Mouse (Mus musculus) lung, embryonic 14.5 days (tissue): ENCODE measurements around the gene Guca1b. TPM values are rescaled to one million over a fixed set of nuclear protein-coding genes. Genes with fewer than 3 reads are reported as not detected.

ENCODE experiments used
- ATAC-seq: fragments of 200-750 bp; cut with Nextera tagmentation; 2 replicates; pipeline ENCODE4 v1.8.0; 2017; ENCODE audit warnings: mild to moderate bottlenecking, moderate TSS enrichment, moderate library complexity; ENCODE audit not compliant: insufficient read depth
- DNase-seq: peaks from one replicate; pipeline ENCODE4 v3.0.0-alpha.2; 2015
- H3K27ac ChIP-seq: fragments of 300-500 bp; sonication (generic); 2 replicates; pipeline ENCODE4 v1.5.1; 2014; ENCODE audit warnings: low read depth, mild to moderate bottlenecking, moderate library complexity
- H3K27me3 ChIP-seq: fragments of 300-500 bp; sonication (generic); 2 replicates; pipeline ENCODE4 v1.6.1; 2014; ENCODE audit warnings: low read length, control low read depth; ENCODE audit not compliant: insufficient read depth
- H3K36me3 ChIP-seq: fragments of 300-500 bp; sonication (generic); 2 replicates; pipeline ENCODE4 v1.6.1; 2014; ENCODE audit warnings: control low read depth; ENCODE audit not compliant: insufficient read depth
- H3K4me1 ChIP-seq: fragments of 300-500 bp; sonication (generic); 2 replicates; pipeline ENCODE4 v1.6.1; 2014; ENCODE audit warnings: antibody characterized with exemption, control low read depth; ENCODE audit not compliant: insufficient read depth
- H3K4me2 ChIP-seq: fragments of 300-500 bp; sonication (generic); 2 replicates; pipeline ENCODE4 v1.6.1; 2014; ENCODE audit warnings: mild to moderate bottlenecking
- H3K4me3 ChIP-seq: fragments of 300-500 bp; sonication (generic); 2 replicates; pipeline ENCODE4 v1.5.1; 2014; ENCODE audit warnings: low read depth, low read length
- H3K9ac ChIP-seq: fragments of 300-500 bp; sonication (generic); 2 replicates; pipeline ENCODE4 v1.6.1; 2014
- H3K9me3 ChIP-seq: fragments of 300-500 bp; sonication (generic); 2 replicates; pipeline ENCODE4 v1.6.1; 2016; ENCODE audit warnings: low read depth, low read length, control low read depth
- CTCF ChIP-seq: IDR thresholded peaks from 2 replicates; pipeline ENCODE4 v1.5.1; 2016; ENCODE audit warnings: antibody characterized with exemption, low read depth
- WGBS: fragments of 180-500 bp; shearing (Covaris S2); extraction: QIAGEN DNeasy Blood & Tissue Kit; methylation state at CpG from one replicate; pipeline ENCODE4 v1.1.7; 2014; 5-methylcytosine and 5-hydroxymethylcytosine counted together
- polyA plus RNA-seq: library from polyadenylated mRNA; unstranded; fragments of >200 nt; fragmentation: Nextera tagmentation; extraction: Ambion mirVana; gene quantifications from 2 replicates; pipeline ENCODE4 v1.2.1, GENCODE M21; 2014

Gene Guca1b
- polyA plus RNA-seq, 1 experiment from 2014 or later = 0.41 TPM

DNA sequence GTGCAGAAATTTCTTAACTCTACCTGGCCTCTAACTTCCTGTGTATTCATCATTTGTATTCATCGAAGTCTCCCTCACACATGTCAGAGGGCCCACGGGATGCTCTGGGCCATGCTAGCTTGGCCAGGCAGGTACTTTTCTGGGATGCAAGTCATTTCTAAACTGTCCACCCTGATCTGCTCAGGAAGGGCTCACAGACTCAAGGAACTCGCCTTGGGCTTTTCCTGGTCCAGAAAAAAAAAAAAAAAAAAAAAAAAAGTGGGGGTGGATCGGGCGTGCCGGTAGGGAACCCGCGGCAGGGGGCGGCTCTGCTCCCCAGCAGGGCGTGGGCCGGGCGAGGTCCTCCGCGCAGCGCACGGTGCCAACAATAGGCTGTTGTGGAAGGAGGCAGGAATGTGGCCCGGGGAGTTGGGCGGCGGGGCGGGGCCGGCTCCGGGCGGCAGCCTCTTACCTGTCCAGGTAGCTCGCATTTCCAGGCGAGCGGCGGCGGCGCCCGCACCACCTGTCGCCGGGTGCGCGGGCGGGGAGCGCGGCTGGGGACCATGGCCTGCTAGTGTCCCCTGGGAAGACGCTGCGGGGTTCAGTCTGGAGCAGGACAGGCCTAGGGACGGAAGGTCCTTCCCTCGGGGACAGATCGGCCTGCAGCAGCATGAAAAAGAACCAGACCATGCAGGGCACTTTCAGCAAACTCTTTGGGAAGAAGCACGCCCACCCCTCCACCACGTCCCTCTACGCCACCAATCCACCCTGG is 51.1 kb downstream of the Guca1b start, which contains the start of gene AI661453:
TSS of gene AI661453 (plus strand) at position 460 of the 751 bp plus-strand sequence.
- Histone ChIP-seq H3K27ac (peak within 1 kb of the TSS; percentile 73), H3K4me2 (peak within 1 kb of the TSS; percentile 70), H3K4me3 (peak within 1 kb of the TSS; percentile 46), H3K4me1 (0 out of 2 replicates have a peak, but pooled peaks cover 8% of the 10 kb centered on the region), H3K9me3 (no peaks in the 10 kb centered on the region), H3K36me3 (no peaks in the 10 kb centered on the region), H3K27me3 (peaks cover 26% of the 10 kb centered on the region), H3K9ac (peak within 1 kb of the TSS; percentile 55)
- TF ChIP-seq CTCF = 0 out of 2 replicates have a peak, but pooled peaks have one; percentile 4
- WGBS = under 1% methylated on average over 45 of the region's 45 CpGs
- ATAC-seq (peak; percentile 85), DNase-seq (peak; percentile 77)

DNA sequence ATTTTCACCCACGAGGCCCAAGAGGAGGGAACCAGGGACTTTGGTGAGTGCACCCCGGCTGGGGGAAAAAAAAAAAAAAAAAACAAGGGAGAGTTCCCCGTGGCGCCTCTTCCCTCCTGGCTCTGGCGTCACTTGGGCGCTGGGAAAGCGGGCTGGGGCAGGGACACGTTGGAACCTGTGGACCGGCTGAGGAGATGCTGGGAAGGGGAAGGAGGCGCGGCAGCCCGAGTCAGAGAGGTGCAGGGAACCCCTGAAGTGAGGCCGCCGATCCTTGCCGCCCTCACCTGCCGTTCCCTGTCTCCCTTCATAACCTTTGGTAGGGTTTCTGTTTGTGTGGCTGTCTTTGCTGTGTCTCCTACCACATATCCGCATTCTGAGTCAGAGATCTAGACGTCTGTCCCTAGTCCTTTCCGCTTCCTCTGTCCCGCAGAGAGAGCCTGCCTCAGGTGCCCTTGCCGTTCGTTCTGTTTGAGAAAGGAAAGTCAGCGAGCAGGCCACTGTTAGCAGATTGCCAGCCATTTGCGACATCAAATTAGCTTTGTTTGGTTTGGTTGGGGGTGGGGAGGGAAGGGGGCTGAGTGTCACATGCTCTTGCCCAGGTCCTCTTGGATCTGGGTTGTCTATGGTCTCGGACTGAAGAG is 51.8 kb downstream of the Guca1b start, which contains the start of gene 1700001C19Rik:
TSS of gene 1700001C19Rik (minus strand) at position 470 of the 641 bp plus-strand sequence.
- H3K9ac ChIP-seq = peak within 1 kb of the TSS; percentile 55
- no peak for TF ChIP-seq CTCF
- no peaks in the 10 kb centered on the region for H3K9me3 ChIP-seq
- H3K27me3 ChIP-seq = peaks cover 26% of the 10 kb centered on the region
- no peaks in the 10 kb centered on the region for H3K36me3 ChIP-seq
- DNase-seq (no peak), ATAC-seq (no peak)
- peak within 1 kb of the TSS; percentile 70 for H3K4me2 ChIP-seq
- H3K27ac ChIP-seq = peak within 1 kb of the TSS; percentile 73
- WGBS = 2% methylated on average over 25 of the region's 25 CpGs
- H3K4me1 ChIP-seq = 0 out of 2 replicates have a peak, but pooled peaks cover 8% of the 10 kb centered on the region
- peak within 1 kb of the TSS; percentile 46 for H3K4me3 ChIP-seq

DNA sequence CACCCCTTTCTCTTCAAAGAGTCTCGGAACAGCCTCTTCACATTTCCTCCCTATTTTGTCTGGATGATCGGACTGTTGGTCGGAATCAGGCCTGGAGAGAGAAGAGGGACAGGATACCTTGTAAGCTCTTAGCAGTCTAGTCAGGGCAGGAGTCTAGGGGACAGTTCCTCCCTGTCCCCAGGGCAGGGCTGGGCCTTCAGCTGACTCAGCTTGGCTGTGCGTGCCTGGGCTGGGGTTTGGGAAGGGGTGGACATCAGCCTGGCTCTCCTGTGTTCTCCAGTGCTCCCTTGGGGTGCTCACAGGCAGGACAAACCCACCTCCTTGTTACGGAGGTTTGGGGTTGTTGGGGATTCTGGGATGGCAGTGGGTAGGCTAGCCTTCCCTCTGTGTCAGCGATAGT is 53.4 kb downstream of the Guca1b start:
- Histone ChIP-seq H3K9me3 (no peaks in the 10 kb centered on the region), H3K4me3 (peak overlapping the region; percentile 46), H3K4me1 (0 out of 2 replicates have a peak, but pooled peaks cover 8% of the 10 kb centered on the region), H3K36me3 (no peaks in the 10 kb centered on the region), H3K27ac (no peak overlapping the region), H3K9ac (no peak overlapping the region), H3K27me3 (peaks cover 26% of the 10 kb centered on the region), H3K4me2 (peak overlapping the region; percentile 70)
- WGBS = 54% methylated on average over 6 of the region's 6 CpGs
- no peak for TF ChIP-seq CTCF
- DNase-seq = no peak
- no peak for ATAC-seq

DNA sequence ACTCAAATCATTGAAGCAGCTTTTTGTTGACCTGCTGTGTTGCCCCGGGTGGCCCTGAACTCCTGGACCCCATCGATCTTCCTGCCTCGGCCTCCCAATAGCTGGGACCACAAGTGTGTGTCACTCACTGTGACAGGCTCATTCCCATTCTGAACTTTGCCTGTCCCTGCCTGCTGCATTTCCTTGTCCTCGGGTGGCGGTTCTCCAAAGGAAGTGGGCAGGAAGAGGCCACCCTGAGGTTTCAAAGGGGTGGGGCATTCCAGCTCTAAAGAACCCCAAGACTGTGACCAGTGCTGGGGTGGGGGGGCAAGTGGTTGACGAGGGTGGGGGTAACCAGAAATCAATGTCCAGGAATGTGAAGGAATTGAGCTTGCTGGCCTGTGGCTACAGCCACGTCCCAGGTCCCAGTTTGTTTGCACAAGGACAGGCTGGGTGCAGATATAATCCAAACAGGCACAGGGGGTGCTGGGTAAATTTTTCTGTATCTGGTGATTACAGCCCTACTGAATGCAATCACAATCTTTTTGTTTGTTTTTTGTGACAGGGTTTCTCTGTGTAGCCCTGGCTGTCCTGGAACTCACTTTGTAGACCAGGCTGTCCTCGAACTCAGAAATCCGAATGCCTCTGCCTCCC is 54.3 kb downstream of the Guca1b start:
- Histone ChIP-seq H3K9me3 (no peaks in the 10 kb centered on the region), H3K36me3 (no peaks in the 10 kb centered on the region), H3K27ac (peak overlapping the region; percentile 59; the same call in 1 of the 2 replicates), H3K27me3 (peaks cover 26% of the 10 kb centered on the region), H3K4me3 (no peak overlapping the region), H3K9ac (no peak overlapping the region), H3K4me2 (peak overlapping the region; percentile 70), H3K4me1 (0 out of 2 replicates have a peak, but pooled peaks cover 8% of the 10 kb centered on the region)
- DNase-seq (peak; percentile 36), ATAC-seq (no peak)
- 26% methylated on average over 9 of the region's 9 CpGs for WGBS
- TF ChIP-seq CTCF = no peak

DNA sequence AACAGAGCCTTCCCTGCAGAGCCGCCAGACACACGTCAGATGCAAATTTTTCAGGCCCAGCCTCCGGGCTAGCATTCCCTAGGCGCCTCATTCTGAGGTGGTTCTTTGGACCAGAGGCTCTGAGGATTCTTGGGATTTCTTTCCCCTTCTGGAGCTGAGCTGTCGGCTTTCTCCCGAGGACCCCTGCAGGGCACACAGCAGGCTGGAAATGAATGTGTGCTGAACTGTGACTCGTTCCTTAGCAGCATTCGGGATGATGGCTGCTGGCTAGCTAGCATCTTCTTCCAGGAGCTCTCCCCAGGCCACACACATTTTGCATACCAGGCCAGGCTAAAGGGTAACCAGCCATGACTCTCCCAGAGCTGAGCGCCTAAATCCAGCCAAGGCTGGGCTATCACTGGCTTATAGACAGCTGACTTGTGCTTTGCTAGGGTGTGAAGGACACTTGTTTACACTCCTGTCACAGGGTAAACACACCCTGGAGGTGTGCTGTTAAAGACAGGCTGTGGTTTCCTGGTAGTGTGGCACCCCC is 55.2 kb downstream of the Guca1b start:
- no peak overlapping the region for H3K27ac ChIP-seq
- H3K9me3 ChIP-seq = no peaks in the 10 kb centered on the region
- peak overlapping the region; percentile 18; the same call in 1 of the 2 replicates for H3K9ac ChIP-seq
- H3K4me1 ChIP-seq = 0 out of 2 replicates have a peak, but pooled peaks cover 8% of the 10 kb centered on the region
- WGBS = 18% methylated on average over 9 of the region's 9 CpGs
- no peak overlapping the region for H3K4me2 ChIP-seq
- H3K36me3 ChIP-seq = no peaks in the 10 kb centered on the region
- ATAC-seq = no peak; the same call in 1 of the 2 replicates
- H3K27me3 ChIP-seq = peaks cover 26% of the 10 kb centered on the region
- no peak for TF ChIP-seq CTCF
- H3K4me3 ChIP-seq = no peak overlapping the region
- DNase-seq = peak; percentile 30

DNA sequence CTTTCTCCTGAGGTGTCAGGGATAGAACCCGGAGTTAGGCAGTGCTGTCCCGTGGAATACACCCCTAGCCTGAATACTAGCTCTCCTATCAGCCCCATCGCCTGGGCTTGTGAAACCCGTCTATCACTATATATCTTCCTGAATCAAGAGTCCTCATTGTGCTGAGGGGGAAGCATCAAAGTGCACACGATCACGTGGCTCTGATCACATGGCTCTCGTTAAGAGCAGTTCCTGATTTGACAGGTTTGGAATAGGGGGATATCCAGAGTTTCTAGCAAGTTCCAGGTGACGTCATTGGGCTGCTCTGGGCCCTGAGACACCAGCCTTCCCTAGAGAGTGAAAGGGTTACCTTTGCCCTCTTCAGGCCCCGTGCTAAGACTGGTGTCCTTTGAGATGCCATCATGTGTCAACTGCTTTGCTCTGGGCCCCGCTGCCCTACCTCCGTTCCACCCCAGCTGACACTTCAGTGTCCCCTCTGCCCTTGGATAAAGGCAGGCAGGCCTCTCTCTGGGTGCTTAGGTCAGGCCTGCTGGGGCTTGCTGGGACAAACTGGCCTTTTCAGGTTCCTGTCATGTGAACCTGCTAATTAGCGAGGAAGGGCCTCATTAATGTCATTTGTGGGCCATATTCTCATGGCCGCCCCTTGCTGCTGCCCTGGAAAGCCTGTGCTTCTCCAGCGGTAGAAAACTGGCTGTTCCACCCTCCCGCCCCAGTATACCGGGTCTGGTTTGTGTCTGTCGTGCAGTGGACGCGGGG is 56.3 kb downstream of the Guca1b start:
- no peak for TF ChIP-seq CTCF
- DNase-seq (no peak), ATAC-seq (no peak)
- no peak overlapping the region for H3K4me2 ChIP-seq
- peaks cover 18% of the 10 kb centered on the region for H3K27me3 ChIP-seq
- no peak overlapping the region for H3K4me3 ChIP-seq
- 64% methylated on average over 19 of the region's 19 CpGs for WGBS
- no peaks in the 10 kb centered on the region for H3K9me3 ChIP-seq
- H3K27ac ChIP-seq = no peak overlapping the region
- H3K9ac ChIP-seq = no peak overlapping the region
- no peaks in the 10 kb centered on the region for H3K36me3 ChIP-seq
- H3K4me1 ChIP-seq = peaks cover 14% of the 10 kb centered on the region; the same call in 1 of the 2 replicates
